Mouse (Mus musculus) spleen, postnatal 4 days (tissue): ENCODE data around the gene Lyg1.
A peak's percentile ranks its signal among the peaks of the same experiment; 100 is the strongest.

ENCODE experiments used
- DNase-seq, 2 experiments: peaks; one replicate each; pipeline ENCODE4 v3.0.0; 2022; ENCODE audit warnings: low spot score in 2 of 2

The Lyg1 gene

GRCm38 (mm10) chr1:37948906-37949305, 8.7 kb downstream of the Lyg1 start:
- no peak for DNase-seq

GRCm38 (mm10) chr1:37931806-37932205, 25.8 kb downstream of the Lyg1 start:
- no peak for DNase-seq

DNA sequence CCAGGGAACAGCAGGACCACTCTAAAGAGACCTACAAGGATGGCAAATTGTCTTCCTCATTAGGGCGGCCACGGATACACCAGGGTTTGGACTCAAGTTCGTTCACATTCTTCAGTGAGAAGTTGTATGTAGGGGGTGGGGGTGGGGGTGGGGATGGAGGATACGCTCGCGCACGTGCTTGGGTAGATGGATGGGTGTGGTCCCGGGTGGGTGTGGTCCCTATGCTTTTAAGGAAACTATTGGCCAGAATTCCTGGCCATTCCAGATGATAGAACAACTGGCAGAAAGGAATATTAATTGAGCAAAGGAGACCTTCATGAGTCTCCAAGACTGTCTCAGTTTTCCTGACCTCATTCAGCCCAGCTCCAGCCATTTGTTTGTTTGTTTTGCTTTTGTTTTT, 31.6 kb downstream of the Lyg1 start:
- DNase-seq: no peak

GRCm38 (mm10) chr1:37922536-37922935, 35.0 kb downstream of the Lyg1 start:
- DNase-seq: no peak

DNA sequence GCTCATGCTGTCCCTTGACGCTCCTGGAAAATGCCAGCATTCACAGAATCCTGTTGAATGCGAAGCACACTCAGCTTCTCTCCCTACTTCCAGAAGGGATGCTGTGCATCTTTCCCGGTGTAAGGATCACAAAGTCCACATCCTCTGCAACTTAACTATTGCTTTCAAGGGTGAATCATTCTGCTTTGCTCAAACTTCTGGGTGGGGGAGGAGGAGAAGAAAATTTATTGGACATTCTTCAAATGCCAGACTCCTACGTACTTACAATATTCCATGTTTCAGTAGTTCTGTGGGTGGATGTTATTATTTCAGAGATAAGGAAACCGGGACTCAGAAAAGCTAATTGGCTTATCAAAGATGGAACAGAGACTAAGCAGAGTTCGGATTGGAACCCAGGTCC, 39.5 kb downstream of the Lyg1 start:
- no peak for DNase-seq

GRCm38 (mm10) chr1:37917666-37918065, 39.9 kb downstream of the Lyg1 start:
- DNase-seq: no peak

DNA sequence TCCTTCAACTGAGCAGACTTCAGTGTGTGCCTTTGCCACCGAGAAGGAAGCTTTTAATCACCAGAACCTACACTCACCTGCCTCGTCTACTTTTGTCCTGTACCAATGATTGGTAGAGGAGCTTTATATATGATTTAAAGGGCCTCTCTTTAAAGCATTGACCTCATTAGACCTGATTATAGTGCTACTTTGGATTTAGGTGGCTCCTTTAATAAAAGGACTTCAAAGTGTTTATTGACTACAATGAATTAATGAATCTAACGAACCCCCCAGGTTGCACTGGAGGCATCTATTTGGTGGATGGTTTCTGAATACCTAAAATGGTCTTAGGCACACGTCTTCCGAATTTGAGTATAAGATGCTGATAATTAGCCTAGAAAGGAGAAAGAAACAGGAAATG, 41.2 kb downstream of the Lyg1 start, which contains the start of gene Lyg2:
Gene Lyg2, minus strand, starts transcription at position 101 of the 400 bp plus-strand sequence.
- DNase-seq: no peak

- no peak for DNase-seq
Measured at GRCm38 (mm10) chr1:37912751-37913150, 44.8 kb downstream of the Lyg1 start.

DNA sequence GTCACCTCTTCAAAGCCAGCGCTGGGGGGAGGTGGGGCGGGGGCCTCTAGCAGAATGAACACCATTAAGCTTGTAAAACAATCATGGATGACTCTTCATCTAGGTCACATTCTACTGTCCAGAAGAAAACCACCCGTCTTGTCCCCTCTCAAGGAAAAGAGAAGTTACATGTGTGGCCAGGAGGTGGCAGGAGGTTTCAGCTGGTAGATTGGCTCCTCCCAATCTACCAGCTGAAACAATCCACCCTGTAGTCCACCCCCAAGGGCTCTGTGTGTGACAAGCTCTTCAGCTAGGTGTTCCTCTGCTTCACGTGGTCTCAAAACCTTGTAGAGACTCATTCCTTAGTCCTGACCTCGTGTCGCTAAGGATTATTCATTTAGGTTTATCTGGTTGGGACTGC, 54.4 kb downstream of the Lyg1 start:
- peak in 1 of 2 experiments; percentile 17 for DNase-seq

GRCm38 (mm10) chr1:37900288-37900687, 57.3 kb downstream of the Lyg1 start:
- DNase-seq: no peak

DNA sequence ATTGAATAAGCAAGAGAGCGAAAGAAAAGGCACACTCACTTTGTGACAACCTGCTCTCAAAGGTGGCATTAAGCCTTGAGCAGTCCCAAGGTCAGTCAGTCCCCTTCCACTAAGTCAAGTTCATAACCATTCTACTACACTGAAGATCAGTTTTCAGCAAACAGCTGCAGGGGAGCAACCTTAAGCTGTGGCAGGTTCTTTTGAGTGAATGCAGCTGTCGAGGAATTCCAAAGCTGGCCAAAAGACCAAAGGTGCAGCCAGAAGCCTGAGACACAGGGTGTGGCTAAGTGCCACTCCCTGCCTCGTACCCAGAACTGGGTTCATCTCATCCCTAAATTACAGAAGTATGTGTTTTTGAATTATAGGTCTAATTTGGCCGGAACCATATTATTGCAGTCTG, 57.7 kb downstream of the Lyg1 start:
- no peak for DNase-seq
